Mouse (Mus musculus): Measurements from ENCODE around the gene Rev1.

DNA sequence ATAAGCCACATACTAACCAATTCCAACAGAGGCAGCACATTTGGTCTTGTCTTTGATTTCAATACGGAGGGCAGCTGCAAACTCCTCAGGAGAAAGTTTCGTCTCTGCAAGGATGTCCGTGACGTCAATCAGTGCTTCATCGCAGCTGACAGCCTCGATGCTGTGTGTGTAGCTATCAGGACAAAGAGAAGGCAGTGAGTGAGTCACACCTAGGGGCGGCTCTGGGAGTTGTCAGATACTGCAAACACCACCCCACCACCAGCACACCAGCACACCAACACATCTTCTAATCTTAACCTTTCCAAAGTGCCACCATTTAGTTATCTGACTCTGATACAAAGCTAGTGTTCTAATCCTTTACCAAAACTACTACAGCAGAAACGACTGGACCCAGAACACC is 58.3 kb downstream of the Rev1 start:
- no peak for TF ChIP-seq POLR2A (IDR thresholded peaks at IDR 0.05; ENCODE audit: low read depth, low read length)
- TF ChIP-seq CTCF (IDR thresholded peaks at IDR 0.05; ENCODE audit: extremely low read depth, insufficient read length, insufficient replicate concordance, low read depth, low read length) = no peak
